Mouse (Mus musculus) embryonic facial prominence, embryonic 14.5 days (tissue): ENCODE data around the gene Cped1. TPM values are rescaled to one million over a fixed set of nuclear protein-coding genes. Genes with fewer than 3 reads are reported as not detected.
A peak's percentile ranks its signal among the peaks of the same experiment; 100 is the strongest.
"Not testable (repeated sequence)": the region's sequence is repeated elsewhere in the genome, so short reads cannot be mapped to it uniquely, and the experiment has no call there.

Experiments
- ATAC-seq: fragments of 200-750 bp; cut with Nextera tagmentation; 2 replicates; pipeline ENCODE4 v1.8.0; 2017; ENCODE audit warnings: low read depth, moderate number of reproducible peaks, moderate TSS enrichment
- DNase-seq: peaks from one replicate; pipeline ENCODE4 v3.0.0-alpha.2; 2015; ENCODE audit warnings: low spot score
- H3K27ac ChIP-seq: fragments of 300-500 bp; sonication (generic); replicated peaks from 2 replicates; pipeline ENCODE4 v1.5.1; 2014; ENCODE audit warnings: low read depth, mild to moderate bottlenecking, low read length, moderate library complexity
- H3K27me3 ChIP-seq: fragments of 300-500 bp; sonication (generic); replicated peaks from 2 replicates; pipeline ENCODE4 v1.6.1; 2014; ENCODE audit warnings: low read length; ENCODE audit not compliant: control insufficient read depth, insufficient read depth
- H3K36me3 ChIP-seq: fragments of 300-500 bp; sonication (generic); 2 replicates; pipeline ENCODE4 v1.6.1; 2014; ENCODE audit warnings: low read length, mixed read lengths; ENCODE audit not compliant: control insufficient read depth, insufficient read depth
- H3K4me1 ChIP-seq: fragments of 300-500 bp; sonication (generic); 2 replicates; pipeline ENCODE4 v1.6.1; 2014; ENCODE audit warnings: antibody characterized with exemption, low read length; ENCODE audit not compliant: control insufficient read depth, insufficient read depth
- H3K4me2 ChIP-seq: fragments of 300-500 bp; sonication (generic); 2 replicates; pipeline ENCODE4 v1.6.1; 2014; ENCODE audit warnings: low read depth, mild to moderate bottlenecking, low read length, moderate library complexity, mixed read lengths
- H3K4me3 ChIP-seq: fragments of 300-500 bp; sonication (generic); 2 replicates; pipeline ENCODE4 v1.5.1; 2014; ENCODE audit warnings: low read depth, mild to moderate bottlenecking, low read length
- H3K9ac ChIP-seq: fragments of 300-500 bp; sonication (generic); 2 replicates; pipeline ENCODE4 v1.6.1; 2014; ENCODE audit warnings: low read depth, mild to moderate bottlenecking, low read length, moderate library complexity, mixed read lengths
- H3K9me3 ChIP-seq: fragments of 300-500 bp; sonication (generic); 2 replicates; pipeline ENCODE4 v1.6.1; 2016; ENCODE audit warnings: low read length; ENCODE audit not compliant: control insufficient read depth
- WGBS: fragments of 180-500 bp; shearing (Covaris S2); extraction: QIAGEN DNeasy Blood & Tissue Kit; methylation state at CpG from one replicate; pipeline ENCODE4 v1.1.7; 2014; 5-methylcytosine and 5-hydroxymethylcytosine counted together
- polyA plus RNA-seq: library from polyadenylated mRNA; unstranded; fragments of >200 nt; fragmentation: Nextera tagmentation; extraction: Ambion mirVana; gene quantifications from 2 replicates; pipeline ENCODE4 v1.2.1, GENCODE M21; 2014

Cped1 gene
- polyA plus RNA-seq, 1 experiment from 2014 or later, result 25.0 TPM

DNA sequence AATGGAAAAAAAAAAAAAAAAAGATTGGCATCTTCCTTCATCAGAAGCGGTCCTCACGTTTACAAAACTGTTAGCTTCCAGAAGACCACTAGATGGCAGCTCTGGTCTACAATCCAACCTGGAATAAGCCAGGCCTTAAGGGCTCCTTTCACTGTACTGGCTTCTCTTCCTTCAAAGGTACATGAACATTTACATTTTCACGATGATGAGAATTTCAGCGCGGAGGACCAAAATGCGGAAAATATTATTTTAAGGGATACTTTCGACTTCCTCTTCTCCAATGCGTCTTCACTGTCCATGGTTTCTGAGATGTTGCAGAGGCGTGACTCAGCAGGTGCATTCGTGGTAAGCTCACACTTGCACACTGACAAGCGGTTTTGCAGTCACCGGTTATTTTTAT lies 136.4 kb downstream of the Cped1 start:
- peak; percentile 91 for DNase-seq
- H3K4me3 ChIP-seq, result no peak overlapping the region
- 47% methylated on average over 12 of the region's 12 CpGs for WGBS
- no peaks in the 10 kb centered on the region for H3K27me3 ChIP-seq
- H3K9me3 ChIP-seq, result no peaks in the 10 kb centered on the region
- H3K9ac ChIP-seq, result no peak overlapping the region
- H3K36me3 ChIP-seq, result peaks cover 4% of the 10 kb centered on the region; the same call in 1 of the 2 replicates
- no peaks in the 10 kb centered on the region for H3K4me1 ChIP-seq
- ATAC-seq, result 0 out of 2 replicates have a peak, but pooled peaks have one; percentile 60
- H3K27ac ChIP-seq, result no peak overlapping the region
- no peak overlapping the region for H3K4me2 ChIP-seq

DNA sequence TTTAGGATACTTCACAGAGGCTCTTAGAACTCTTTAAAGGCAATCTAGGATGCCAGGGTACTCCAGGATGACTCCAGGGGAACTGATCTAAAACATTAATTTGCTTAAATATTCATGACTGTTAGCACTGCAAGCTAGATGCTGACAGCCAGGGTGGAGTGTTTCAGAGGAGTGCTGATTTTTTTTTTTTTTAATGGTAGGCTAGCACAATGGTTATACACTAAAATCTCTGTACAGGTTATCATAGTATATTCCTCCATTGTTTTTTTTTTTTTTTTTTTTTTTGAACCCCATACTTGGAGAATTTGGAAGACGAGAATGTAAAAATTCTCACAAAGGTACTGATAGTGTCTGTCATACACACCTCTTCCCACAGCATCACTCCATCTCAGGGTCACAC lies 137.0 kb downstream of the Cped1 start:
- no peaks in the 10 kb centered on the region for H3K27me3 ChIP-seq

DNA sequence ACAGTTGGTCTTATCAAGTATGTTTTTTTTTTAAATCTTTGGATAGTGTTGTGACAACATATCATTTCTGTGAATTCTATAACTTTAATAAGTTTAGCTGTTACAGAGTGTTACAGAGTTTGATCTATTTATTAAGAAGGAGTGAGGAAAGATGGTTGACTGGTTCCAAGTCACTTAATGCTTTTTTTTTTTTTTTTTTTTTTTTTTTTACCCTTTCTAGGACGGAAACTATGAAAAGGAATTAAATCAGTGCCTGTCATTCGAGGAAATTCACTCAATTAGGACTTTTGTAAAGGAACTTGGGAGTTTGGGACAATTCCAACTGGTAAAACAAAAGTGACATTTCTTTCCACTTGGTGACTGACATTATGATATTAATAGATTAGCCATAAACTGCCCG lies 137.6 kb downstream of the Cped1 start:
- no peak overlapping the region for H3K9ac ChIP-seq
- H3K4me2 ChIP-seq, result no peak overlapping the region
- H3K4me3 ChIP-seq, result no peak overlapping the region
- H3K4me1 ChIP-seq, result no peaks in the 10 kb centered on the region
- ATAC-seq, result no peak
- no peak for DNase-seq
- WGBS, result 64% methylated on average over 3 of the region's 3 CpGs
- peaks cover 4% of the 10 kb centered on the region; the same call in 1 of the 2 replicates for H3K36me3 ChIP-seq
- H3K27ac ChIP-seq, result no peak overlapping the region
- no peaks in the 10 kb centered on the region for H3K27me3 ChIP-seq
- no peaks in the 10 kb centered on the region for H3K9me3 ChIP-seq

More for the DNA sequence above, 137.0 kb downstream of the Cped1 start:
- no peak for ATAC-seq
- no peak for DNase-seq
- Histone ChIP-seq H3K9ac (no peak overlapping the region), H3K27ac (no peak overlapping the region), H3K36me3 (peaks cover 4% of the 10 kb centered on the region; the same call in 1 of the 2 replicates), H3K4me2 (no peak overlapping the region), H3K4me3 (no peak overlapping the region), H3K9me3 (no peaks in the 10 kb centered on the region), H3K4me1 (no peaks in the 10 kb centered on the region)
- WGBS, result 85% methylated on average over 1 of the region's 1 CpGs

- DNase-seq, H3K27me3 ChIP-seq, H3K4me2 ChIP-seq, H3K4me1 ChIP-seq, H3K36me3 ChIP-seq, H3K9me3 ChIP-seq, H3K4me3 ChIP-seq, H3K27ac ChIP-seq, H3K9ac ChIP-seq, ATAC-seq: not testable (repeated sequence)
- WGBS, result 88% methylated on average over 23 of the region's 31 CpGs
These were observed 139.0 kb downstream of the Cped1 start for GRCm38 (mm10) chr6:22124575-22125330.

DNA sequence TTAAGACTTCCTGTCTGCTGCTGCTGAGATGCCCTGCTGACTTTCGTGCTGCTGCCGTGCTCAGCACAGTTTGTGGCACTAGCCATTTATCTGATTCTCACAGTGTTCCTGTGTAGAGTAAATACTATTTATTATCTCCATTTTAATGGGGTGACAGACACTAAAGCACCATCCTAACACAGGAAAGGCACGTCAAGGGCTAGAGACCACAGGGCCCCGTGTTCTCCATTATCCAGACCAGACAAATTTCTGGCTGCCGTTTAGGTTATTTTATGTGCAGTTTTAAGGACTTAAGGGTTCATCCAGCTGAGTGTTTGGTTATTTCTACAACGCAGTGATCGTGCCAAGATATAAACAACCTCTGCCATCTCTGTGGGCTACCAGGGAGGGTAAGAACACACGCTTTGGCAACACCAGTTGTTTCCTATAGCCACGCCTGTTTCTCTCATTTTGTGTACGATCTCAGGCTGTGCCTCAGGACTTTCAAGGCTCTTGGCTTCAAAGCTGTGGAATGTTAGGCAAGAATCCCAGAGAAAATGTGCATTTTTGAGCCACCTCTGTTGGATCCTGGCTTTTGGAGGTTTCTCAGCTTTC lies 149.4 kb downstream of the Cped1 start:
- ATAC-seq, result no peak
- H3K4me1 ChIP-seq, result no peaks in the 10 kb centered on the region
- H3K9ac ChIP-seq, result no peak overlapping the region
- H3K4me2 ChIP-seq, result no peak overlapping the region
- H3K27me3 ChIP-seq, result no peaks in the 10 kb centered on the region
- no peaks in the 10 kb centered on the region for H3K9me3 ChIP-seq
- no peaks in the 10 kb centered on the region for H3K36me3 ChIP-seq
- WGBS, result 63% methylated on average over 10 of the region's 10 CpGs
- 0 out of 2 replicates have a peak overlapping the region, but pooled peaks have one; percentile 5 for H3K27ac ChIP-seq
- no peak overlapping the region for H3K4me3 ChIP-seq
- peak; percentile 47 for DNase-seq

DNA sequence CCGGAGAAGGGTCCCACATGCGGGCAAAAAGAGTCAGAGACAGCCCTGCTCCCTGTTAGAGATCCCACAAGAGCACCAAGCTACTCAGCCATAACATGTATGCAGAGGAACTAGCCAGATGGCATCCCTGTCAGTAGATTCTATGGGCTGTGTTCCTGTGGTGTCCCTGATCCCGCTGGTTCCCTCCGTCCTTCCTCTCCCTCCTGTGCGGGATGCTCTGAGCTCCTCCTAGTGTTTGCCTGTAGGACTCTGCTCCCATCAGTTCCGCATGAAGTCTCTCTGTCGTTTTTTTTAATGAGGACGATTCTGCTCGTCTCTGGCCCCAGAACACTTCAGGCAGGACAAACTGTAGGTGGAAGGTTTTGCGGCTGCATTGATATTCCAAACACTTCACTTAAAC lies 151.1 kb downstream of the Cped1 start:
- ATAC-seq (no peak), DNase-seq (no peak)
- Histone ChIP-seq H3K4me2 (no peak overlapping the region), H3K36me3 (no peaks in the 10 kb centered on the region), H3K27ac (no peak overlapping the region), H3K4me1 (no peaks in the 10 kb centered on the region), H3K4me3 (no peak overlapping the region), H3K27me3 (no peaks in the 10 kb centered on the region), H3K9ac (no peak overlapping the region), H3K9me3 (no peaks in the 10 kb centered on the region)
- 58% methylated on average over 10 of the region's 10 CpGs for WGBS

DNA sequence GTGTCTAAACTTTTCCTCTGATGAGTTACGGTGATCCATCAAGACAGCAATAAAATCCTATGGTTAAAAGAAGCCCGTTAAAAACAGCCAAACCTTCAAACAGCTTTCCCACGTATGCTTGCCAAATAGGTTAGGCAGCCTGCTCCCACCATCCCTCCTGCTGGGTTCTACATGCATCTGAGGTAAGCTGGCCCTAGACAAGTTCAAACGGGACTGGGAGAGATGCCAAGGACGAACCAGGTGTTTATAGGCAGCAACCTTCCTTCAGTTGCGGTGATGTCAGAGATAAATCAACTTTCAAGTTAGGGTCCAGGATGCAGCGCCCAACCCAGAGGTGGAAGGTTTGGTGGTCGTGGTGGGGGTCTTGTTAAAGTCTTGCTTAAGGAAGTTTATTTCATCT lies 155.1 kb downstream of the Cped1 start:
- H3K4me3 ChIP-seq, result no peak overlapping the region
- WGBS, result 60% methylated on average over 8 of the region's 8 CpGs
- ATAC-seq (no peak), DNase-seq (peak; percentile 63)
- no peak overlapping the region for H3K27ac ChIP-seq
- H3K4me1 ChIP-seq, result no peaks in the 10 kb centered on the region
- H3K9ac ChIP-seq, result no peak overlapping the region
- H3K36me3 ChIP-seq, result 0 out of 2 replicates have a peak, but pooled peaks cover 8% of the 10 kb centered on the region
- H3K27me3 ChIP-seq, result no peaks in the 10 kb centered on the region
- no peak overlapping the region for H3K4me2 ChIP-seq
- no peaks in the 10 kb centered on the region for H3K9me3 ChIP-seq

DNA sequence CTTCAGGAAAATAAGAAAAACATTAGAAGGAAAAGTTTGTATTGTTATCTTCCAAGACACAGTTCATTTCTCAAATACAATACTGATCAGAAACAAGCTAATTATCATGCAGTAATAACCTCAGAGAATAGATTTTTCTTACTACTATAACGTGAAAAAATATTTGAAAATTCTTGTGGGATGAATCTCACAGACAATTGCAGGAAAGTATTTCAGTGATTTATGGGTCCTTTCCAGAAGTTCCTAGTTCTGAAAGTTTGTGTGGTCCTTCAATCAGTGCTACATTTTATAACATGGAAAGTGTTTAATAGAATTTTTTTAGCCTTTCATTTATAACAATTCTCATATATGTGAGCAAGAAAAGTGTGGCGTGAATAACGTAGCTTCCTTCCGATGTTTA lies 161.5 kb downstream of the Cped1 start:
- DNase-seq, result no peak
- no peak overlapping the region for H3K4me3 ChIP-seq
- no peaks in the 10 kb centered on the region for H3K27me3 ChIP-seq
- H3K27ac ChIP-seq, result no peak overlapping the region
- H3K36me3 ChIP-seq, result peaks cover 20% of the 10 kb centered on the region; the same call in 1 of the 2 replicates
- H3K4me1 ChIP-seq, result no peaks in the 10 kb centered on the region
- ATAC-seq, result no peak
- no peaks in the 10 kb centered on the region for H3K9me3 ChIP-seq
- no peak overlapping the region for H3K4me2 ChIP-seq
- no peak overlapping the region for H3K9ac ChIP-seq
- WGBS, result 93% methylated on average over 4 of the region's 4 CpGs
